Mouse (Mus musculus) heart, embryonic 10.5 days (tissue): Measurements from ENCODE around the gene Slc5a5. TPM values are rescaled to one million over a fixed set of nuclear protein-coding genes. Genes with fewer than 3 reads are reported as not detected.

Source experiments
- DNase-seq: peaks from one replicate; pipeline ENCODE4 v3.0.0-alpha.2; 2017; ENCODE audit warnings: low spot score
- H3K27ac ChIP-seq: fragments of 300-500 bp; sonication (generic); 2 replicates; pipeline ENCODE4 v1.5.1; 2016; ENCODE audit warnings: mild to moderate bottlenecking
- H3K27me3 ChIP-seq: fragments of 300-500 bp; sonication (generic); 2 replicates; pipeline ENCODE4 v1.6.1; 2016; ENCODE audit warnings: mild to moderate bottlenecking; ENCODE audit not compliant: poor library complexity, insufficient read depth, severe bottlenecking
- H3K36me3 ChIP-seq: fragments of 300-500 bp; sonication (generic); 2 replicates; pipeline ENCODE4 v1.6.1; 2016; ENCODE audit warnings: mild to moderate bottlenecking, moderate library complexity
- H3K4me1 ChIP-seq: fragments of 300-500 bp; sonication (generic); 2 replicates; pipeline ENCODE4 v1.6.1; 2016; ENCODE audit warnings: mild to moderate bottlenecking
- H3K4me3 ChIP-seq: fragments of 300-500 bp; sonication (generic); 2 replicates; pipeline ENCODE4 v1.5.1; 2016; ENCODE audit warnings: mild to moderate bottlenecking, moderate library complexity
- H3K9me3 ChIP-seq: fragments of 300-500 bp; sonication (generic); 2 replicates; pipeline ENCODE4 v1.6.1; 2016; ENCODE audit warnings: mild to moderate bottlenecking, moderate library complexity
- WGBS: fragments of 180-500 bp; shearing (Covaris S2); methylation state at CpG from one replicate; pipeline ENCODE4 v1.1.7; 2016; 5-methylcytosine and 5-hydroxymethylcytosine counted together
- polyA plus RNA-seq: library from polyadenylated mRNA; unstranded; fragments of >200 nt; fragmentation: Nextera tagmentation; extraction: Ambion mirVana; gene quantifications from 2 replicates; pipeline ENCODE4 v1.2.1, GENCODE M21; 2016

Gene Slc5a5
- polyA plus RNA-seq, 1 experiment from 2014 or later, result 0.29 TPM

- H3K4me1 ChIP-seq, result peaks cover 35% of the 10 kb centered on the region
- DNase-seq, result no peak
- H3K9me3 ChIP-seq, result no peaks in the 10 kb centered on the region
- no peaks in the 10 kb centered on the region for H3K36me3 ChIP-seq
- WGBS, result 9% methylated on average over 33 of the region's 33 CpGs
- peak overlapping the region; percentile 78 for H3K27ac ChIP-seq
- peak overlapping the region; percentile 66 for H3K4me3 ChIP-seq
- peaks cover 63% of the 10 kb centered on the region for H3K27me3 ChIP-seq
Observed at GRCm38 (mm10) chr8:70856541-70857197, 35.9 kb downstream of the Slc5a5 start.

- Histone ChIP-seq H3K27ac (no peak overlapping the region), H3K4me1 (peaks cover 37% of the 10 kb centered on the region), H3K27me3 (peaks cover 58% of the 10 kb centered on the region), H3K36me3 (no peaks in the 10 kb centered on the region), H3K4me3 (no peak overlapping the region), H3K9me3 (no peaks in the 10 kb centered on the region)
- WGBS, result 58% methylated on average over 5 of the region's 5 CpGs
- DNase-seq, result no peak
Observed at GRCm38 (mm10) chr8:70856028-70856427, 36.5 kb downstream of the Slc5a5 start.

GRCm38 (mm10) chr8:70853863-70854262 lies 38.7 kb downstream of the Slc5a5 start:
- 72% methylated on average over 2 of the region's 2 CpGs for WGBS
- no peaks in the 10 kb centered on the region for H3K9me3 ChIP-seq
- no peak overlapping the region for H3K4me3 ChIP-seq
- peaks cover 66% of the 10 kb centered on the region for H3K27me3 ChIP-seq
- H3K36me3 ChIP-seq, result no peaks in the 10 kb centered on the region
- H3K27ac ChIP-seq, result no peak overlapping the region
- H3K4me1 ChIP-seq, result peaks cover 39% of the 10 kb centered on the region
- DNase-seq, result no peak

- no peak for DNase-seq
- Histone ChIP-seq H3K27ac (no peak overlapping the region), H3K9me3 (no peaks in the 10 kb centered on the region), H3K36me3 (no peaks in the 10 kb centered on the region), H3K4me3 (no peak overlapping the region), H3K4me1 (peaks cover 34% of the 10 kb centered on the region), H3K27me3 (peaks cover 69% of the 10 kb centered on the region)
- 83% methylated on average over 41 of the region's 41 CpGs for WGBS
Observed at GRCm38 (mm10) chr8:70852595-70853231, 39.8 kb downstream of the Slc5a5 start.

GRCm38 (mm10) chr8:70851837-70852236 lies 40.7 kb downstream of the Slc5a5 start:
- Histone ChIP-seq H3K27ac (no peak overlapping the region), H3K27me3 (peaks cover 74% of the 10 kb centered on the region), H3K4me3 (no peak overlapping the region), H3K9me3 (no peaks in the 10 kb centered on the region), H3K36me3 (no peaks in the 10 kb centered on the region), H3K4me1 (peaks cover 28% of the 10 kb centered on the region)
- DNase-seq, result no peak
- WGBS, result 48% methylated on average over 6 of the region's 6 CpGs

- Histone ChIP-seq H3K4me3 (no peak overlapping the region), H3K36me3 (no peaks in the 10 kb centered on the region), H3K27ac (no peak overlapping the region), H3K27me3 (peaks cover 76% of the 10 kb centered on the region), H3K4me1 (peaks cover 27% of the 10 kb centered on the region), H3K9me3 (no peaks in the 10 kb centered on the region)
- DNase-seq, result no peak
- WGBS, result 84% methylated on average over 4 of the region's 4 CpGs
Observed at GRCm38 (mm10) chr8:70850947-70851346, 41.6 kb downstream of the Slc5a5 start.

- Histone ChIP-seq H3K4me3 (no peak overlapping the region), H3K4me1 (peaks cover 27% of the 10 kb centered on the region), H3K9me3 (no peaks in the 10 kb centered on the region), H3K36me3 (no peaks in the 10 kb centered on the region), H3K27ac (no peak overlapping the region), H3K27me3 (peaks cover 73% of the 10 kb centered on the region)
- 69% methylated on average over 7 of the region's 7 CpGs for WGBS
- no peak for DNase-seq
Observed at GRCm38 (mm10) chr8:70850132-70850845, 42.3 kb downstream of the Slc5a5 start.

GRCm38 (mm10) chr8:70849333-70849990 lies 43.1 kb downstream of the Slc5a5 start:
- no peaks in the 10 kb centered on the region for H3K36me3 ChIP-seq
- H3K27ac ChIP-seq, result no peak overlapping the region
- peaks cover 27% of the 10 kb centered on the region for H3K4me1 ChIP-seq
- no peak overlapping the region for H3K4me3 ChIP-seq
- H3K27me3 ChIP-seq, result peaks cover 68% of the 10 kb centered on the region
- WGBS, result 77% methylated on average over 3 of the region's 3 CpGs
- H3K9me3 ChIP-seq, result no peaks in the 10 kb centered on the region
- DNase-seq, result no peak

- 52% methylated on average over 15 of the region's 15 CpGs for WGBS
- Histone ChIP-seq H3K4me1 (peaks cover 22% of the 10 kb centered on the region), H3K27me3 (peaks cover 83% of the 10 kb centered on the region), H3K36me3 (no peaks in the 10 kb centered on the region), H3K27ac (no peak overlapping the region), H3K9me3 (no peaks in the 10 kb centered on the region), H3K4me3 (no peak overlapping the region)
- no peak for DNase-seq
Observed at GRCm38 (mm10) chr8:70846371-70847154, 46.0 kb downstream of the Slc5a5 start.

- Histone ChIP-seq H3K4me1 (peaks cover 27% of the 10 kb centered on the region), H3K36me3 (no peaks in the 10 kb centered on the region), H3K27me3 (peaks cover 74% of the 10 kb centered on the region), H3K9me3 (no peaks in the 10 kb centered on the region), H3K27ac (no peak overlapping the region), H3K4me3 (no peak overlapping the region)
- no peak for DNase-seq
- 44% methylated on average over 5 of the region's 5 CpGs for WGBS
Observed at GRCm38 (mm10) chr8:70845108-70845507, 47.4 kb downstream of the Slc5a5 start.

- H3K27me3 ChIP-seq, result peaks cover 69% of the 10 kb centered on the region
- H3K27ac ChIP-seq, result peak overlapping the region; percentile 81; the same call in 1 of the 2 replicates
- no peak overlapping the region for H3K4me3 ChIP-seq
- 1% methylated on average over 6 of the region's 6 CpGs for WGBS
- peak; percentile 95 for DNase-seq
- H3K36me3 ChIP-seq, result no peaks in the 10 kb centered on the region
- H3K4me1 ChIP-seq, result peaks cover 31% of the 10 kb centered on the region
- H3K9me3 ChIP-seq, result no peaks in the 10 kb centered on the region
Observed at GRCm38 (mm10) chr8:70844523-70844922, 48.0 kb downstream of the Slc5a5 start.

GRCm38 (mm10) chr8:70843941-70844340 lies 48.6 kb downstream of the Slc5a5 start:
- Histone ChIP-seq H3K36me3 (no peaks in the 10 kb centered on the region), H3K4me1 (peaks cover 33% of the 10 kb centered on the region), H3K4me3 (no peak overlapping the region), H3K27me3 (peaks cover 64% of the 10 kb centered on the region), H3K27ac (peak overlapping the region; percentile 81; the same call in 1 of the 2 replicates), H3K9me3 (no peaks in the 10 kb centered on the region)
- DNase-seq, result no peak
- 77% methylated on average over 8 of the region's 8 CpGs for WGBS
